Mouse (Mus musculus) liver, postnatal 0 days (tissue): Measurements from ENCODE around the gene Stx8.

Experiments
- CTCF ChIP-seq: sonication (generic); IDR thresholded peaks from 2 replicates; pipeline ENCODE4 v1.5.1; 2016; ENCODE audit warnings: antibody characterized with exemption, low read depth
- EP300 ChIP-seq: IDR thresholded peaks from 2 replicates; pipeline ENCODE4 v1.6.1; 2016; ENCODE audit warnings: antibody characterized with exemption, low read depth, mild to moderate bottlenecking

- TF ChIP-seq EP300 (no peak), CTCF (no peak)
Measured at GRCm38 (mm10) chr11:68106053-68106452, 140.1 kb downstream of the Stx8 start.
